In genomic region chr6:124661995-124662394, GRCm38 (mm10) we compare ENCODE assay signal across 7 mouse cellular contexts. TPM values are rescaled to one million over a fixed set of nuclear protein-coding genes. Genes with fewer than 3 reads are reported as not detected.
DNase-seq lines count a peak whose midpoint lies in the region; ATAC-seq and TF ChIP-seq lines count a peak whose summit lies in the region.

No protein-coding gene starts in this region.

- 0 out of 2 replicates have a peak, but pooled peaks cover 3% of the 10 kb centered on the region for H3K36me3 ChIP-seq in embryonic facial prominence, embryonic 15.5 days
- H3K36me3 ChIP-seq in limb, embryonic 10.5 days = no peaks in the 10 kb centered on the region
- H3K36me3 ChIP-seq in neural tube, embryonic 15.5 days = no peaks in the 10 kb centered on the region

- DNase-seq in lung, adult 2 months = no peak
- no peak for DNase-seq in lung, adult 18-20 months
- no peak for DNase-seq in limb, embryonic 10.5 days (ENCODE audit: low spot score)
- DNase-seq in cerebellum, adult 11 months = no peak
- no peak for DNase-seq in cerebellum, postnatal 36 days

- peak overlapping the region; percentile 88 for H3K4me3 ChIP-seq in lung, adult 2 months (replicated peaks; ENCODE audit: extremely low read depth, low read depth, low read length)
- peak overlapping the region; percentile 81 for H3K4me3 ChIP-seq in embryonic facial prominence, embryonic 15.5 days (replicated peaks)
- peak overlapping the region; percentile 72 for H3K4me3 ChIP-seq in limb, embryonic 10.5 days
- peak overlapping the region; percentile 82 for H3K4me3 ChIP-seq in neural tube, embryonic 15.5 days (replicated peaks)

- TF ChIP-seq POLR2A in lung, adult 2 months (IDR thresholded peaks at IDR 0.05; ENCODE audit: borderline replicate concordance, extremely low read depth, low read depth, low read length) = no peak

- ATAC-seq in embryonic facial prominence, embryonic 15.5 days (ENCODE audit: insufficient number of reproducible peaks, low FRiP score, low TSS enrichment, low read depth) = no peak
- no peak for ATAC-seq in neural tube, embryonic 15.5 days (ENCODE audit: low FRiP score)

- H3K27me3 ChIP-seq in embryonic facial prominence, embryonic 15.5 days = no peaks in the 10 kb centered on the region
- no peaks in the 10 kb centered on the region for H3K27me3 ChIP-seq in limb, embryonic 10.5 days (ENCODE audit: low read depth, poor library complexity, severe bottlenecking)
- H3K27me3 ChIP-seq in neural tube, embryonic 15.5 days (replicated peaks) = no peaks in the 10 kb centered on the region

- H3K9me3 ChIP-seq in embryonic facial prominence, embryonic 15.5 days (replicated peaks) = no peaks in the 10 kb centered on the region
- no peaks in the 10 kb centered on the region for H3K9me3 ChIP-seq in limb, embryonic 10.5 days (replicated peaks)
- H3K9me3 ChIP-seq in neural tube, embryonic 15.5 days (replicated peaks) = no peaks in the 10 kb centered on the region

- H3K27ac ChIP-seq in embryonic facial prominence, embryonic 15.5 days (replicated peaks) = peak overlapping the region; percentile 88
- H3K27ac ChIP-seq in limb, embryonic 10.5 days = peak overlapping the region; percentile 84
- H3K27ac ChIP-seq in neural tube, embryonic 15.5 days (replicated peaks) = peak overlapping the region; percentile 80

- peak overlapping the region; percentile 70 for H3K4me2 ChIP-seq in embryonic facial prominence, embryonic 15.5 days (replicated peaks)
- peak overlapping the region; percentile 82 for H3K4me2 ChIP-seq in neural tube, embryonic 15.5 days

- H3K9ac ChIP-seq in embryonic facial prominence, embryonic 15.5 days = peak overlapping the region; percentile 45
- H3K9ac ChIP-seq in neural tube, embryonic 15.5 days (replicated peaks) = peak overlapping the region; percentile 67

- TF ChIP-seq CTCF in lung, adult 2 months (IDR thresholded peaks at IDR 0.05; ENCODE audit: insufficient read depth, low read length) = no peak

- WGBS in lung, adult 2 months = 27% methylated on average over 6 of the region's 6 CpGs
- WGBS in embryonic facial prominence, embryonic 15.5 days = 29% methylated on average over 6 of the region's 6 CpGs
- WGBS in limb, embryonic 10.5 days = 38% methylated on average over 6 of the region's 6 CpGs
- 26% methylated on average over 6 of the region's 6 CpGs for WGBS in neural tube, embryonic 15.5 days

- peaks cover 2% of the 10 kb centered on the region; the same call in 1 of the 2 replicates for H3K4me1 ChIP-seq in lung, adult 2 months (ENCODE audit: control insufficient read depth, insufficient read depth, low read length)
- peaks cover 9% of the 10 kb centered on the region; the same call in 1 of the 2 replicates for H3K4me1 ChIP-seq in embryonic facial prominence, embryonic 15.5 days
- peaks cover 10% of the 10 kb centered on the region for H3K4me1 ChIP-seq in limb, embryonic 10.5 days
- H3K4me1 ChIP-seq in neural tube, embryonic 15.5 days = peaks cover 18% of the 10 kb centered on the region

RNA-seq across cellular contexts. Expression of gene Lpcat3, which starts 0.8 kb away (rescaled TPM):
- polyA plus RNA-seq in lung, adult 2 months (2012; rRNA removed) = 83.3 and 112 TPM in 2 replicates
- polyA plus RNA-seq in embryonic facial prominence, embryonic 15.5 days (2015; fragmentation: Nextera tagmentation; extraction: Ambion mirVana) = 56.0 and 56.1 TPM in 2 replicates
- 37.3 and 45.7 TPM in 2 replicates for polyA plus RNA-seq in limb, embryonic 10.5 days (2016; fragmentation: Nextera tagmentation; extraction: Ambion mirVana)
- 47.2 and 56.6 TPM in 2 replicates for polyA plus RNA-seq in neural tube, embryonic 15.5 days (2015; fragmentation: Nextera tagmentation; extraction: Ambion mirVana)

RNA-seq across cellular contexts. Expression of gene C1s2, which starts 26.1 kb away (rescaled TPM):
- 0.06 TPM in 1 of 2 replicates, not detected in the other for polyA plus RNA-seq in lung, adult 2 months (2012; rRNA removed)
- polyA plus RNA-seq in embryonic facial prominence, embryonic 15.5 days (2015; fragmentation: Nextera tagmentation; extraction: Ambion mirVana) = 0.14 and 0.21 TPM in 2 replicates
- not detected in 2 replicates for polyA plus RNA-seq in limb, embryonic 10.5 days (2016; fragmentation: Nextera tagmentation; extraction: Ambion mirVana)
- 0.20 TPM in 1 of 2 replicates, not detected in the other for polyA plus RNA-seq in neural tube, embryonic 15.5 days (2015; fragmentation: Nextera tagmentation; extraction: Ambion mirVana)

RNA-seq across cellular contexts. Expression of gene Emg1, which starts 50.0 kb away (rescaled TPM):
- 29.6 and 42.9 TPM in 2 replicates for polyA plus RNA-seq in lung, adult 2 months (2012; rRNA removed)
- 171 and 186 TPM in 2 replicates for polyA plus RNA-seq in embryonic facial prominence, embryonic 15.5 days (2015; fragmentation: Nextera tagmentation; extraction: Ambion mirVana)
- 254 and 298 TPM in 2 replicates for polyA plus RNA-seq in limb, embryonic 10.5 days (2016; fragmentation: Nextera tagmentation; extraction: Ambion mirVana)
- polyA plus RNA-seq in neural tube, embryonic 15.5 days (2015; fragmentation: Nextera tagmentation; extraction: Ambion mirVana) = 99.9 and 132 TPM in 2 replicates

RNA-seq across cellular contexts. Expression of gene Phb2, which starts 50.1 kb away (rescaled TPM):
- 64.7 and 74.4 TPM in 2 replicates for polyA plus RNA-seq in lung, adult 2 months (2012; rRNA removed)
- 301 and 317 TPM in 2 replicates for polyA plus RNA-seq in embryonic facial prominence, embryonic 15.5 days (2015; fragmentation: Nextera tagmentation; extraction: Ambion mirVana)
- 501 and 622 TPM in 2 replicates for polyA plus RNA-seq in limb, embryonic 10.5 days (2016; fragmentation: Nextera tagmentation; extraction: Ambion mirVana)
- 267 and 291 TPM in 2 replicates for polyA plus RNA-seq in neural tube, embryonic 15.5 days (2015; fragmentation: Nextera tagmentation; extraction: Ambion mirVana)
